Comparison of ENCODE assay signal across 8 mouse cellular contexts in genomic region chr11:101230061-101230511, GRCm38 (mm10). TPM values are rescaled to one million over a fixed set of nuclear protein-coding genes. Genes with fewer than 3 reads are reported as not detected.
DNase-seq lines count a peak whose midpoint lies in the region; ATAC-seq and TF ChIP-seq lines count a peak whose summit lies in the region.

No protein-coding gene starts in this region.

- TF ChIP-seq POLR2A in testis, adult 2 months (IDR thresholded peaks at IDR 0.05; ENCODE audit: control insufficient read depth, low read depth, low read length) = no peak

- 0 out of 2 replicates have a peak overlapping the region, but pooled peaks have one; percentile 25 for H3K27ac ChIP-seq in forebrain, embryonic 12.5 days
- no peak overlapping the region for H3K27ac ChIP-seq in forebrain, embryonic 11.5 days (ENCODE audit: low read depth, low read length)
- peak overlapping the region; percentile 85 for H3K27ac ChIP-seq in embryonic facial prominence, embryonic 14.5 days (replicated peaks; ENCODE audit: low read depth, low read length)
- peak overlapping the region; percentile 78 for H3K27ac ChIP-seq in limb, embryonic 15.5 days
- peak overlapping the region; percentile 76 for H3K27ac ChIP-seq in testis, adult 2 months (ENCODE audit: control insufficient read depth, insufficient read depth, low read depth, low read length)

- H3K4me3 ChIP-seq in forebrain, embryonic 12.5 days (replicated peaks) = no peak overlapping the region
- no peak overlapping the region for H3K4me3 ChIP-seq in forebrain, embryonic 11.5 days (ENCODE audit: low read depth, low read length)
- H3K4me3 ChIP-seq in embryonic facial prominence, embryonic 14.5 days (ENCODE audit: low read depth, low read length) = no peak overlapping the region
- no peak overlapping the region for H3K4me3 ChIP-seq in limb, embryonic 15.5 days
- no peak overlapping the region for H3K4me3 ChIP-seq in testis, adult 2 months (ENCODE audit: control insufficient read depth, low read depth, low read length)

- no peak for TF ChIP-seq CTCF in testis, adult 2 months (IDR thresholded peaks at IDR 0.05; ENCODE audit: control insufficient read depth, insufficient read depth, insufficient replicate concordance, low read depth, low read length)

- H3K27me3 ChIP-seq in forebrain, embryonic 12.5 days = peaks cover 19% of the 10 kb centered on the region
- H3K27me3 ChIP-seq in forebrain, embryonic 11.5 days (ENCODE audit: control insufficient read depth, insufficient read depth, low read length) = no peaks in the 10 kb centered on the region
- H3K27me3 ChIP-seq in embryonic facial prominence, embryonic 14.5 days (replicated peaks; ENCODE audit: control insufficient read depth, insufficient read depth, low read length) = no peaks in the 10 kb centered on the region
- no peaks in the 10 kb centered on the region for H3K27me3 ChIP-seq in limb, embryonic 15.5 days
- H3K27me3 ChIP-seq in testis, adult 2 months (ENCODE audit: control insufficient read depth, insufficient read depth, low read length) = no peaks in the 10 kb centered on the region

- WGBS in forebrain, embryonic 12.5 days = 40% methylated on average over 2 of the region's 2 CpGs
- WGBS in forebrain, embryonic 11.5 days = 22% methylated on average over 2 of the region's 2 CpGs
- WGBS in embryonic facial prominence, embryonic 14.5 days = 4% methylated on average over 2 of the region's 2 CpGs
- 10% methylated on average over 2 of the region's 2 CpGs for WGBS in limb, embryonic 15.5 days

- H3K9ac ChIP-seq in forebrain, embryonic 12.5 days = no peak overlapping the region
- H3K9ac ChIP-seq in forebrain, embryonic 11.5 days (ENCODE audit: low read length) = no peak overlapping the region
- 0 out of 2 replicates have a peak overlapping the region, but pooled peaks have one; percentile 35 for H3K9ac ChIP-seq in embryonic facial prominence, embryonic 14.5 days (ENCODE audit: low read depth, low read length)
- no peak overlapping the region for H3K9ac ChIP-seq in limb, embryonic 15.5 days

- DNase-seq in forebrain, embryonic 11.5 days (ENCODE audit: low spot score) = no peak
- DNase-seq in embryonic facial prominence, embryonic 14.5 days (ENCODE audit: low spot score) = peak; percentile 92
- peak; percentile 67 to 74 for DNase-seq in heart, postnatal 14 days
- no peak for DNase-seq in frontal cortex, adult 2 months (ENCODE audit: extremely low spot score in 1 of 2, low spot score in 1 of 2)

- H3K9me3 ChIP-seq in forebrain, embryonic 12.5 days = no peaks in the 10 kb centered on the region
- H3K9me3 ChIP-seq in forebrain, embryonic 11.5 days (ENCODE audit: control insufficient read depth, low read length) = no peaks in the 10 kb centered on the region
- H3K9me3 ChIP-seq in embryonic facial prominence, embryonic 14.5 days (ENCODE audit: control insufficient read depth, low read length) = no peaks in the 10 kb centered on the region
- H3K9me3 ChIP-seq in limb, embryonic 15.5 days = no peaks in the 10 kb centered on the region

- peaks cover 32% of the 10 kb centered on the region for H3K4me1 ChIP-seq in forebrain, embryonic 12.5 days
- peaks cover 2% of the 10 kb centered on the region; the same call in 1 of the 2 replicates for H3K4me1 ChIP-seq in forebrain, embryonic 11.5 days (replicated peaks; ENCODE audit: control insufficient read depth, insufficient read depth, low read length)
- peaks cover 39% of the 10 kb centered on the region for H3K4me1 ChIP-seq in embryonic facial prominence, embryonic 14.5 days (ENCODE audit: control insufficient read depth, insufficient read depth, low read length)
- peaks cover 34% of the 10 kb centered on the region for H3K4me1 ChIP-seq in limb, embryonic 15.5 days
- H3K4me1 ChIP-seq in testis, adult 2 months (ENCODE audit: control insufficient read depth, insufficient read depth, low read length) = peaks cover 21% of the 10 kb centered on the region

- no peaks in the 10 kb centered on the region for H3K36me3 ChIP-seq in forebrain, embryonic 12.5 days (replicated peaks)
- H3K36me3 ChIP-seq in forebrain, embryonic 11.5 days (ENCODE audit: control insufficient read depth, insufficient read depth, low read length) = no peaks in the 10 kb centered on the region
- H3K36me3 ChIP-seq in embryonic facial prominence, embryonic 14.5 days (ENCODE audit: control insufficient read depth, insufficient read depth, low read length) = no peaks in the 10 kb centered on the region
- no peaks in the 10 kb centered on the region for H3K36me3 ChIP-seq in limb, embryonic 15.5 days
- no peaks in the 10 kb centered on the region for H3K36me3 ChIP-seq in testis, adult 2 months (ENCODE audit: control insufficient read depth, insufficient read depth, low read length)

- no peak for ATAC-seq in forebrain, embryonic 12.5 days (ENCODE audit: low FRiP score)
- ATAC-seq in forebrain, embryonic 11.5 days (replicated peaks; ENCODE audit: low FRiP score) = no peak
- ATAC-seq in embryonic facial prominence, embryonic 14.5 days (ENCODE audit: low read depth) = 0 out of 2 replicates have a peak, but pooled peaks have one; percentile 10
- no peak for ATAC-seq in limb, embryonic 15.5 days (ENCODE audit: insufficient number of reproducible peaks, low FRiP score, low TSS enrichment, low read depth)
- no peak for ATAC-seq in activated CD4-positive, CD25-positive, alpha-beta regulatory T cell, adult 4 months

- no peak overlapping the region for H3K4me2 ChIP-seq in forebrain, embryonic 12.5 days
- no peak overlapping the region for H3K4me2 ChIP-seq in forebrain, embryonic 11.5 days (ENCODE audit: low read depth, low read length, severe bottlenecking)
- H3K4me2 ChIP-seq in embryonic facial prominence, embryonic 14.5 days (ENCODE audit: low read depth, low read length) = peak overlapping the region; percentile 40; the same call in 1 of the 2 replicates
- H3K4me2 ChIP-seq in limb, embryonic 15.5 days = peak overlapping the region; percentile 37; the same call in 1 of the 2 replicates

- intact Hi-C loops in heart, postnatal 14 days (cut with DNase I) = no loop called here

RNA-seq across cellular contexts. Expression of gene Ezh1, which starts 3.8 kb away (rescaled TPM):
- 11.1 and 12.5 TPM in 2 replicates for polyA plus RNA-seq in forebrain, embryonic 12.5 days (2016; fragmentation: Nextera tagmentation; extraction: Ambion mirVana)
- polyA plus RNA-seq in forebrain, embryonic 11.5 days (2014; fragmentation: Nextera tagmentation; extraction: Ambion mirVana) = 10.5 and 12.8 TPM in 2 replicates
- polyA plus RNA-seq in embryonic facial prominence, embryonic 14.5 days (2014; fragmentation: Nextera tagmentation; extraction: Ambion mirVana) = 14.8 and 15.5 TPM in 2 replicates
- 10 to 100 TPM; 24.0 to 27.5 TPM for total RNA-seq in heart, postnatal 14 days (2021)
- 15.6 and 17.6 TPM in 2 replicates for polyA plus RNA-seq in limb, embryonic 15.5 days (2015; fragmentation: Nextera tagmentation; extraction: Ambion mirVana)
- polyA plus RNA-seq in testis, adult 2 months (2012; rRNA removed) = 14.3 and 14.5 TPM in 2 replicates
- polyA plus RNA-seq in activated CD4-positive, CD25-positive, alpha-beta regulatory T cell, adult 4 months (2017; shearing (Covaris generic)) = 10 to 100 TPM; 48.1 to 52.2 TPM
- polyA plus RNA-seq in frontal cortex, adult 2 months (2012; rRNA removed) = 44.8 and 50.3 TPM in 2 replicates

RNA-seq across cellular contexts. Expression of gene Ramp2, which starts 15.7 kb away (rescaled TPM):
- 43.7 and 49.6 TPM in 2 replicates for polyA plus RNA-seq in forebrain, embryonic 12.5 days (2016; fragmentation: Nextera tagmentation; extraction: Ambion mirVana)
- polyA plus RNA-seq in forebrain, embryonic 11.5 days (2014; fragmentation: Nextera tagmentation; extraction: Ambion mirVana) = 59.4 and 64.3 TPM in 2 replicates
- polyA plus RNA-seq in embryonic facial prominence, embryonic 14.5 days (2014; fragmentation: Nextera tagmentation; extraction: Ambion mirVana) = 128 and 154 TPM in 2 replicates
- total RNA-seq in heart, postnatal 14 days (2021) = 100 to 1,000 TPM; 149 to 167 TPM
- polyA plus RNA-seq in limb, embryonic 15.5 days (2015; fragmentation: Nextera tagmentation; extraction: Ambion mirVana) = 99.6 and 110 TPM in 2 replicates
- 5.6 and 5.8 TPM in 2 replicates for polyA plus RNA-seq in testis, adult 2 months (2012; rRNA removed)
- not detected for polyA plus RNA-seq in activated CD4-positive, CD25-positive, alpha-beta regulatory T cell, adult 4 months (2017; shearing (Covaris generic))
- 65.6 and 82.1 TPM in 2 replicates for polyA plus RNA-seq in frontal cortex, adult 2 months (2012; rRNA removed)

RNA-seq across cellular contexts. Expression of gene Vps25, which starts 23.4 kb away (rescaled TPM):
- 90.4 and 93.1 TPM in 2 replicates for polyA plus RNA-seq in forebrain, embryonic 12.5 days (2016; fragmentation: Nextera tagmentation; extraction: Ambion mirVana)
- 119 TPM in 2 replicates for polyA plus RNA-seq in forebrain, embryonic 11.5 days (2014; fragmentation: Nextera tagmentation; extraction: Ambion mirVana)
- 111 and 116 TPM in 2 replicates for polyA plus RNA-seq in embryonic facial prominence, embryonic 14.5 days (2014; fragmentation: Nextera tagmentation; extraction: Ambion mirVana)
- 10 to 100 TPM; 76.4 to 81.0 TPM for total RNA-seq in heart, postnatal 14 days (2021)
- polyA plus RNA-seq in limb, embryonic 15.5 days (2015; fragmentation: Nextera tagmentation; extraction: Ambion mirVana) = 112 and 120 TPM in 2 replicates
- 26.1 and 26.2 TPM in 2 replicates for polyA plus RNA-seq in testis, adult 2 months (2012; rRNA removed)
- polyA plus RNA-seq in activated CD4-positive, CD25-positive, alpha-beta regulatory T cell, adult 4 months (2017; shearing (Covaris generic)) = 100 to 1,000 TPM; 122 to 153 TPM
- 63.8 TPM in 2 replicates for polyA plus RNA-seq in frontal cortex, adult 2 months (2012; rRNA removed)

RNA-seq across cellular contexts. Expression of gene Wnk4, which starts 30.3 kb away (rescaled TPM):
- 5.7 and 7.5 TPM in 2 replicates for polyA plus RNA-seq in forebrain, embryonic 12.5 days (2016; fragmentation: Nextera tagmentation; extraction: Ambion mirVana)
- 5.3 and 7.6 TPM in 2 replicates for polyA plus RNA-seq in forebrain, embryonic 11.5 days (2014; fragmentation: Nextera tagmentation; extraction: Ambion mirVana)
- polyA plus RNA-seq in embryonic facial prominence, embryonic 14.5 days (2014; fragmentation: Nextera tagmentation; extraction: Ambion mirVana) = 10.7 and 11.9 TPM in 2 replicates
- 10 to 100 TPM in 1 of 2 experiments, 1 to 10 TPM in 1; 7.0 to 11.7 TPM for total RNA-seq in heart, postnatal 14 days (2021)
- 7.9 and 9.9 TPM in 2 replicates for polyA plus RNA-seq in limb, embryonic 15.5 days (2015; fragmentation: Nextera tagmentation; extraction: Ambion mirVana)
- 10.8 and 12.3 TPM in 2 replicates for polyA plus RNA-seq in testis, adult 2 months (2012; rRNA removed)
- 1 to 10 TPM in 1 of 2 experiments, under 1 TPM in 1; 0.58 to 1.0 TPM for polyA plus RNA-seq in activated CD4-positive, CD25-positive, alpha-beta regulatory T cell, adult 4 months (2017; shearing (Covaris generic))
- 10.8 and 12.5 TPM in 2 replicates for polyA plus RNA-seq in frontal cortex, adult 2 months (2012; rRNA removed)

RNA-seq across cellular contexts. Expression of gene Cntd1, which starts 48.7 kb away (rescaled TPM):
- polyA plus RNA-seq in forebrain, embryonic 12.5 days (2016; fragmentation: Nextera tagmentation; extraction: Ambion mirVana) = 1.6 TPM in 2 replicates
- polyA plus RNA-seq in forebrain, embryonic 11.5 days (2014; fragmentation: Nextera tagmentation; extraction: Ambion mirVana) = 1.3 and 2.0 TPM in 2 replicates
- 0.90 and 1.6 TPM in 2 replicates for polyA plus RNA-seq in embryonic facial prominence, embryonic 14.5 days (2014; fragmentation: Nextera tagmentation; extraction: Ambion mirVana)
- total RNA-seq in heart, postnatal 14 days (2021) = under 1 TPM; 0.24 to 0.39 TPM
- polyA plus RNA-seq in limb, embryonic 15.5 days (2015; fragmentation: Nextera tagmentation; extraction: Ambion mirVana) = 0.70 and 1.3 TPM in 2 replicates
- 37.1 and 54.6 TPM in 2 replicates for polyA plus RNA-seq in testis, adult 2 months (2012; rRNA removed)
- polyA plus RNA-seq in activated CD4-positive, CD25-positive, alpha-beta regulatory T cell, adult 4 months (2017; shearing (Covaris generic)) = 1 to 10 TPM in 1 of 2 experiments, not detected in 1; 1.0 TPM
- 0.71 and 0.84 TPM in 2 replicates for polyA plus RNA-seq in frontal cortex, adult 2 months (2012; rRNA removed)

Comparison
In these comparisons a context has a peak if more than half of its experiments do, and no peak if none do; other contexts are left out.
1. H3K4me2 ChIP-seq: peak in embryonic facial prominence, embryonic 14.5 days (single experiment) and limb, embryonic 15.5 days (single experiment); none in forebrain, embryonic 12.5 days (single experiment) and forebrain, embryonic 11.5 days (single experiment).
2. DNase-seq: peak in embryonic facial prominence, embryonic 14.5 days (single experiment) and heart, postnatal 14 days (2 of 2); none in forebrain, embryonic 11.5 days (single experiment) and frontal cortex, adult 2 months (0 of 2).